Mouse (Mus musculus): Measurements from ENCODE around the gene Itgb4.

Gene Itgb4

GRCm38 (mm10) chr11:115974309-115975082 is at the start of gene Itgb4:
Itgb4 (plus strand) TSS chr11:115974709.
- CTCF ChIA-PET, result no interaction called here

GRCm38 (mm10) chr11:115929031-115929430 is 45.5 kb upstream of the Itgb4 start:
- CTCF ChIA-PET, result interaction anchor here (0.6 kb wide), 1 partner anchor 72 kb away, joined by 4 read pairs; no protein-coding TSS in a partner anchor

- CTCF ChIA-PET, result interaction anchor here (0.6 to 0.8 kb wide), 2 partner anchors 80 to 1193 kb away, joined by 4 to 8 read pairs; no protein-coding TSS in a partner anchor
These were observed 44.7 kb upstream of the Itgb4 start for GRCm38 (mm10) chr11:115929818-115930217.

- CTCF ChIA-PET, result no interaction called here
These were observed 43.3 kb upstream of the Itgb4 start for GRCm38 (mm10) chr11:115931235-115931634.

- CTCF ChIA-PET, result interaction anchor here (0.6 to 1.1 kb wide), 2 partner anchors 10 to 1062 kb away, joined by 3 read pairs; no protein-coding TSS in a partner anchor
These were observed 41.3 kb upstream of the Itgb4 start, which contains the start of the genes Sap30bp and Recql5 for GRCm38 (mm10) chr11:115933108-115933746. Sap30bp (plus strand) TSS chr11:115933282. Recql5 (minus strand) TSS chr11:115933477.

- CTCF ChIA-PET, result no interaction called here
These were observed 40.8 kb upstream of the Itgb4 start for GRCm38 (mm10) chr11:115933747-115934110.

GRCm38 (mm10) chr11:115939690-115940329 is 34.7 kb upstream of the Itgb4 start:
- CTCF ChIA-PET, result interaction anchor here (0.6 to 1.0 kb wide), 5 partner anchors 60 to 1687 kb away, joined by 3 to 8 read pairs (median 3); no protein-coding TSS in a partner anchor

- CTCF ChIA-PET, result no interaction called here
These were observed 32.5 kb upstream of the Itgb4 start for GRCm38 (mm10) chr11:115941980-115942379.

GRCm38 (mm10) chr11:115945247-115945646 is 29.3 kb upstream of the Itgb4 start:
- CTCF ChIA-PET, result interaction anchor here (1.3 kb wide), 1 partner anchor 10 kb away, joined by 4 read pairs; no protein-coding TSS in a partner anchor

GRCm38 (mm10) chr11:115946221-115946828 is 28.2 kb upstream of the Itgb4 start:
- CTCF ChIA-PET, result no interaction called here

GRCm38 (mm10) chr11:115948316-115948715 is 26.2 kb upstream of the Itgb4 start:
- CTCF ChIA-PET, result no interaction called here

GRCm38 (mm10) chr11:115950719-115951118 is 23.8 kb upstream of the Itgb4 start:
- CTCF ChIA-PET, result no interaction called here

- CTCF ChIA-PET, result interaction anchor here (1.0 kb wide), 1 partner anchor 10 kb away, joined by 4 read pairs; no protein-coding TSS in a partner anchor
These were observed 19.8 kb upstream of the Itgb4 start for GRCm38 (mm10) chr11:115954712-115955111.

- CTCF ChIA-PET, result interaction anchor here (1.0 kb wide), 1 partner anchor 11 kb away, joined by 4 read pairs; no protein-coding TSS in a partner anchor
These were observed 19.2 kb upstream of the Itgb4 start for GRCm38 (mm10) chr11:115955195-115955858.

- CTCF ChIA-PET, result no interaction called here
These were observed 18.1 kb upstream of the Itgb4 start for GRCm38 (mm10) chr11:115956453-115956852.

- CTCF ChIA-PET, result no interaction called here
These were observed 16.5 kb upstream of the Itgb4 start for GRCm38 (mm10) chr11:115957971-115958370.

GRCm38 (mm10) chr11:115959018-115959417 is 15.5 kb upstream of the Itgb4 start:
- CTCF ChIA-PET, result no interaction called here

- CTCF ChIA-PET, result no interaction called here
These were observed 11.7 kb upstream of the Itgb4 start for GRCm38 (mm10) chr11:115962651-115963412.

- CTCF ChIA-PET, result no interaction called here
These were observed 9.4 kb upstream of the Itgb4 start for GRCm38 (mm10) chr11:115964977-115965604.
